Mouse (Mus musculus): ENCODE measurements around the gene Ptp4a2. TPM values are rescaled to one million over a fixed set of nuclear protein-coding genes. Genes with fewer than 3 reads are reported as not detected.

Gene Ptp4a2
- total RNA-seq, 2 experiments from 2014 or later = 119 to 127 TPM

- DNase-seq (ENCODE audit: low spot score in 2 of 2) = no peak
- intact Hi-C loops (cut with DNase I) = no loop called here
Observed at GRCm38 (mm10) chr4:129795151-129795860, 15.7 kb upstream of the Ptp4a2 start.

DNA sequence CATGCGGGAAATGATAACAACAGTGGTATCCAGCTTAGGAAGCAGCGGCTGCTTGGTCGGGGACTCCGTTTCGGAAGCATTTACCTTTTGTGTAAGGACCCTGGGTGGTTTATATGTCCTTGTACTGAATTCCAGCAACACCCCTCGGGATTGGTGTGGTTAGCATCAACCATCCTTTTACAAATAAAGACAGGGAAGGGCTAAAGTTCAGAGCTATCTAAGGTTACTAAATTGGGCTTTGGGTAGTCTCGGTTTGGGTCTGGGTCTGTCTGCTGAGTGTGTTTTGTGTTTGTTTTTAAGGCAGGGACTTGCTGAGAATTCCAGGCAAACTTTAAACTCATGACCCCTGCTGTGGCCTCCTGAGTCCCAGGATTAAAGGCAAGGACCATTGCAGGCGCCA lies 15.2 kb upstream of the Ptp4a2 start:
- intact Hi-C loops (cut with DNase I) = no loop called here
- no peak for DNase-seq (ENCODE audit: low spot score in 2 of 2)

DNA sequence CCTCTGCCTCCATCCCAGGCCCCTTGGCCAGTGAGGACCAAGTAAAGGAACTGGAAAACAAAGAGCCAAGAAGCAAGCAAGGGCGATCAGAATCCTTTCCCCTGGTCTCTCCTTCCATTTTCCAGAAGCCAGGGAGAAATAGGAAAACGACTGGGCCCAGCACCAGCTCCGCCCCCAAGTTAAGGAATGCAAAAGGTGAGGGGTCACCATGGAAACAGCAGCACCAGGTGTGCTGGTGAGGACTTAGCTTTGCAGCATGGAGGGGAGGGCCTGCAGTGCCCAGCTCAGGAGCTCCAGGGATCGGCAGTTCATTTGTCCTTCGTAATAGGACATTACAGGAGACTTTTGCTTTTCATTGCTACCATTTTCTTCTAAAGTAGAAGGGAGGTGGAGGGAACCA lies 13.0 kb upstream of the Ptp4a2 start:
- no peak for DNase-seq (ENCODE audit: low spot score in 2 of 2)
- intact Hi-C loops (cut with DNase I) = no loop called here

- DNase-seq (ENCODE audit: low spot score in 2 of 2) = no peak
- intact Hi-C loops (cut with DNase I) = no loop called here
Observed at GRCm38 (mm10) chr4:129803368-129803767, 7.7 kb upstream of the Ptp4a2 start.

- no peak for DNase-seq (ENCODE audit: low spot score in 2 of 2)
- intact Hi-C loops (cut with DNase I) = no loop called here
Observed at GRCm38 (mm10) chr4:129805059-129805458, 6.0 kb upstream of the Ptp4a2 start.

DNA sequence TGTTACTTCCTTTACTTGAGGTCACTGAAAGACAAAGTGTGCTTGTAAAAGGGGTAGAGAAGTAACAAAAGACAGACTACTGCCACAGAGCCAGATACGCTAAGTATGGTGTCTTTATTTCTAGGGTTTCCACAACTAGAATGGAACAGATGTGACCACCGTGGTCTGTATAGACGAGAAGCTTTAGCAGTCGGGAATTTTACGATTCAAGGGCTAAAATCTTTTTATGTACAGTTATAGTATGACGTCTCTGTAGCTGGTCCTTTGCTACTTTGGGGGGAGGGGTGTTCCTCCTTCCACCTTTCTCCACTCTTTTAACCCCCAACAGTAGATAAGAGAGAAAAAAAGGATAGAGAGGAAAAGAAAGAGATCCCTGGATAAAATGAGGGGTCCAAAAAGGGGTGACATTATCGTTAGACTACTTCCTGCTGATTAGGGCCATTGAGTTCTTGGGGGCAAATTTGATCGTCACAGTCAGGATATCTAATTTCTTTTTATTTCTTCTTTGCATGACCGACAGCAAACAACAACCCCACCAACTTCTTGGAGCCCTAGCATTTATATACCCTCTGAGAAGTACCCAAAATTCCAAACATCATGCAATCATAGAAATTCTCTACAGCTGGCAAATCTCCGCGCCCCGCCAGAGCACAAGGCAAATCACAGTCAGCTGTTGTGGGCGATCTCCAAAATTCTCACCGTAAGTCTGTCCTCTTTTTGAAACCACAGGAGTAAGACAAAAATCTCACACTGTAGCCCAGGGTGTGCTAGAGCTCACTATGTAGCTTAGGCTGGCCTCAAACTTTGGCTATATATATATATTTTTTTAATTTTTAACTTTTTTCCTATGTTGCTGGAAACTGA lies 818 bp downstream of the Ptp4a2 start:
- intact Hi-C loops (cut with DNase I) = no loop called here
- DNase-seq (ENCODE audit: low spot score in 2 of 2) = no peak

GRCm38 (mm10) chr4:129817591-129817990 lies 6.6 kb downstream of the Ptp4a2 start:
- intact Hi-C loops (cut with DNase I) = no loop called here
- peak in 1 of 2 experiments; percentile 10 for DNase-seq (ENCODE audit: low spot score in 2 of 2)

DNA sequence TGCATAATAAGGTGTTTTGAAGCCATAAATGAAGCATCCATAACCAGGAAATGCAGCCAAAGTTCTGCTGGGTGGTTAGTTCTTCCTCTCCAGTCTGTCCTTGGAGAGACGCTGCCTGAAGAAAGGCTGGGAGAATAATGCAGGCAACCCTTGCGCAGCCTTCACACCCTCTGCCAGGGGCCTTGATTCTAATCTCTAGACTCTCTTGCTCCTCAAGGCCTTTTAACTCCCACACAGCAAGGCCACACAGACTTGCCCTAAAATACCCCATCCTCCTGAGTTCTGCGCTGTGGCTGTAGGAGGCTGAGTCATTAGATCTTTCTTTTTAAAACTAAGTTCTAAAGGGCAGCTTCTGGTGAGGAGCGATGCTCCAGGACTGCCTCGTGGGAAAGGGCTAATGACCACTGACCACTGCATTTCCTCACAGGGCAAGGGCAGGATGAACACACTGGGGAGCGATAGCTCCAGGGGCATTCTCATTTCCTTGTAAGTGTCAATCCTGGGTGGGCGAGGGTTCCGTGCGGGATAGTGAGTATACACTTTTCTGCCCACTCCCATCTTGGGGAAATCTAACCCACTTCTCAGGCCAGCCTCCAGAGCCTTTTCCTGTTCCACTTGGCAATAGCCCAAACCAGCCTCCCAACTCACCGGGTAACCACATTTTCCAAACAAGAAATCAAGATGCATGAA lies 7.6 kb downstream of the Ptp4a2 start:
- intact Hi-C loops (cut with DNase I) = no loop called here
- peak in 1 of 2 experiments; percentile 10 for DNase-seq (ENCODE audit: low spot score in 2 of 2)

GRCm38 (mm10) chr4:129819712-129820336 lies 8.8 kb downstream of the Ptp4a2 start:
- intact Hi-C loops (cut with DNase I) = loop anchor here (5.0 kb wide), 2 partner anchors 57 to 123 kb away; partner anchors contain the start of gene Tmem39b
- peak; percentile 89 to 92 for DNase-seq (ENCODE audit: low spot score in 2 of 2)

DNA sequence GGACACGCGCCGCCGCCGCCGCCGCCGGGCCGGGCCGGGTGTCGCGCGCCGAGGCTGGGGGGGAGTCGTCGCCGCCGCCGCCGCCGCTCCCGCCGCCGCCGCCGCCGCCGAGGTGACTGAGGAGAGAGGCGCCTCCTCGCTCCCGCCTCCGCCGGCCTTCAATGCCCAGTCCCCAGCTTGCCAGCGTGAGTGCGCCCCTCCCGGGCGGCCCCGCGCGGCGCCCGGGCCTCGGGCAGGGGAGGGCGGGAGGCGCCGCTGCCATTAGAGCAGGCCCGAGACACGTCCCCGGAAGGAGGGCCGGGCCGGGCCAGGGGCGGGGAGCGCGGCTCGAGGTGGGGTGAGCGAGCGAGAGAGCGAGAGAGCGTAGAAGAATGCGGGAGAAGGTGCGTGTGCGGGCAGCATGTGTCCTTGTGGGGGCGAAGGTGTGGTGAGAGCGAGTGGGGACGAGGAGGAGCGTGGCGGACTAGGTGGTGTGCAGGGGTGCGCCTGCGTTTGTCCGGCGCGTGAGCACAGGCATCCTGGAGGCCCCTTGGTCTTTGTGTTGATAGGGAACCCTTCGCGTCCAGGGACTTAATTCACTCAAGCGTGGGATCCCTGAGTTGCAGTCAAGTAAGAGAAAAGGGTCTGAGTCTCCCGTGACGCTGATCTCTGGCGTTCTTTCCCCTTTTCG lies 9.5 kb downstream of the Ptp4a2 start:
- intact Hi-C loops (cut with DNase I) = loop anchor here (5.0 kb wide), 2 partner anchors 57 to 123 kb away; partner anchors contain the start of gene Tmem39b

DNA sequence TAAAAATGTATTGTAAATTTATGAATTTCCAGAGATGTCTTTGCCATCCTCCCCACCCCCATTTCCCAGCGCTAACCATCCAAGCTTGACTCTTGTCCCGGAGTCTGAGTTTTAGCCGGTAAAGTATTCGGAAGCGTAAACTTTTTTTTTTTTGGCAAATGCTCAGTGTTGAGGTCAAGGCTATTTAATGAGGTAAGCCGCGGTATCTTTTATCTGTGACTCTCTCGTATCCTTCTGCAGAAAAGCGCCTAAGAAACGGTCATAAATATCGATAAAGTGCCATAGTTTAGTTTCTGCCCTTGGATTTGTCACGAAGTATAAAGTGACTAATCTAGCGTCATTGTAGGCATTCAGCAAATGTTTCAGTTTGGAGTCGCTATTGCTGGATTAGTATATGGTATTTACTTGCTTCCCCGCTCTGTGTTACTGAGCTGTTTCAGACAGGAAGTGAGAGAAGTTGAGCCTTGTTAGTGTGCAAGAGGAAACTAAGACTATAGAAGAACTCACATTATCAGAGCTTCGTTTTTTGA lies 10.1 kb downstream of the Ptp4a2 start:
- intact Hi-C loops (cut with DNase I) = loop anchor here (5.0 kb wide), 2 partner anchors 56 to 124 kb away; partner anchors contain the start of gene Tmem39b
- DNase-seq (ENCODE audit: low spot score in 2 of 2) = no peak

More for the DNA sequence above, 9.5 kb downstream of the Ptp4a2 start:
- peak; percentile 55 to 73 for DNase-seq (ENCODE audit: low spot score in 2 of 2)

DNA sequence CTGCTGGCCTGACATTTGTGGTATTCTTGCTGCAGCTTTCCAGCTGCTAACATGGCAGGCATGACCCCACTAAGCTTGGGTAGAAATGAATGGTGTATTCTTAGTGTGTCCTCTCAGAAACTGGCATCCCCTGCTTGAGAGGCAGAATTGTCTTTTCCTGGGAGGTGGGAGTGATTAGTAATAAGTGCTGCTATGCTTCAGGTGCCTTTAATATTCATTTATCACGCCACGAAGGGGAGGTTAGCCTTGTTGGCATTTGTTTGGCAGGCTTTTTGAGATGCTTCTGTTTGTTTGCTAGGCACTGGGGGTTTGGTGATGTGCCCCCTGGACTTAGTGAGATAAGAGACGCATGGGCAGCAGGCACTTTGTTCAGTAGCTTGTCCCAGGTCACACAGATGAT lies 11.3 kb downstream of the Ptp4a2 start:
- intact Hi-C loops (cut with DNase I) = loop anchor here (5.0 kb wide), 2 partner anchors 55 to 125 kb away; partner anchors contain the start of gene Tmem39b
- no peak for DNase-seq (ENCODE audit: low spot score in 2 of 2)

GRCm38 (mm10) chr4:129823216-129823810 lies 12.3 kb downstream of the Ptp4a2 start:
- no peak for DNase-seq (ENCODE audit: low spot score in 2 of 2)
- intact Hi-C loops (cut with DNase I) = loop anchor here (5.0 kb wide), 2 partner anchors 54 to 126 kb away; partner anchors contain the start of gene Tmem39b

- no peak for DNase-seq (ENCODE audit: low spot score in 2 of 2)
- intact Hi-C loops (cut with DNase I) = no loop called here
Observed at GRCm38 (mm10) chr4:129827611-129828010, 16.6 kb downstream of the Ptp4a2 start.

DNA sequence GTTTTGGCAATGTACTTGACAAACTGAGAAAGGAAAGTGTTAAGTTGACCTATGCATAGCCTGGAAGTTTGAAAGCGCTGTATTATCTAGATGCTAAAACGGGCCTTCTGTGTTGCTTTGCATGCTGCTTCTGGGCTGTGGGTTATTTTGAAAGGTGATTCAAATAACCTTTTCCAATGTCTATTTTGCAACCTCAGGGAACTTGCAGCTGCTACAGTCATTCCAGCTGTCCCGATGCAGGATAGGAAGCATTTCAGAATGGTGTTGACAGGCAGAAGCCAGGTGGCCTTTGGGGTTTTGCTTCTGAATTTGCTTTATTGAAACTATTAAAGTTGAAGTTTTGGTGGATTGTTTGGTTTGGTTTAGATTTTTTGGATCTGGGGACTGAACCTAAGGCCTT lies 17.1 kb downstream of the Ptp4a2 start:
- no peak for DNase-seq (ENCODE audit: low spot score in 2 of 2)
- intact Hi-C loops (cut with DNase I) = no loop called here

DNA sequence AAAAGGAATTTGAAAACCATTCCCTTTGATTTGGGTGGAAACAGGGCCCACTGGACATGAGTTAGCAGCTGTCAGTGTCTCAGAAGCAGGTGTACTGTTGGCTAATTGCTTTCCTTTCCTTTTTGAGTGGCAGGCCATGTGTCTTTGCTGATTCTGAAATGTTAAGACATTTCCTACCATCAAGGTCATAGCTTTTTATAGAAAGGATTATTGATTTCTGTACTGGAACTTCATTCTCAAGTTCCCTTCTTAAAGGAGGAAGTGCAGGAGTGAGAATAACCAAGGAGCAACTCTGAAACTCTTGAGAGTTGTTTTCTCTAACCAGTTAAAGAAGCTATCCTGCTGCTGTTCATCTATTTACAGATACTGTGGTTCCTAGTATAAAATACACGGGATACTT lies 18.8 kb downstream of the Ptp4a2 start:
- intact Hi-C loops (cut with DNase I) = no loop called here
- no peak for DNase-seq (ENCODE audit: low spot score in 2 of 2)

DNA sequence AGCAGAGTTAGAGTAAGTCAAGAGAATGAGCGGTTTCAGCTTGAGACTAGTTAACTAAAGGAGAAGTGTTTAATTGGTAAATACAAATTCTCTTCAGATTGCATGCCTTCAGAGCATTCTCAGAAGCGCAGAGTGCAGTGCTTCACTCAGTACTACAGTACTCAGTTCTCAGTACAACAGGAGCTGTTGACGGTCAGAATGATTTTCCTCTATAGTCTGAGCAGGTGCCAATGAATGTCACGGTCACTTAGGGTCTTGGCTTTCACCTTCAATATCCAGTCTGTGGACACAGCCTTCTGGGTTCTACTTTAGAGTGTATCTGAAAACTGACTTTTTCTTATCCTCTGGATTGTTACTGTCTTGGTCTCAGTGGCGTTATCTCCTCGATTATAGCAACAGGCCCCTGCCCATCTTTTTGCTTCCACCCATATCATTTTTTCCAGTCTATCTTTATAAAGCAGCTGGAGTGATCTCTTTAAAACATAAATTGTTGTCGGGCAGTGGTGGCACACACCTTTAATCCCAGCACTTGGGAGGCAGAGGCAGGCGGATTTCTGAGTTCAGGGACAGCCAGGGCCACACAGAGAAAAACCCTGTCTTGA lies 19.4 kb downstream of the Ptp4a2 start:
- DNase-seq (ENCODE audit: low spot score in 2 of 2) = no peak
- intact Hi-C loops (cut with DNase I) = no loop called here

DNA sequence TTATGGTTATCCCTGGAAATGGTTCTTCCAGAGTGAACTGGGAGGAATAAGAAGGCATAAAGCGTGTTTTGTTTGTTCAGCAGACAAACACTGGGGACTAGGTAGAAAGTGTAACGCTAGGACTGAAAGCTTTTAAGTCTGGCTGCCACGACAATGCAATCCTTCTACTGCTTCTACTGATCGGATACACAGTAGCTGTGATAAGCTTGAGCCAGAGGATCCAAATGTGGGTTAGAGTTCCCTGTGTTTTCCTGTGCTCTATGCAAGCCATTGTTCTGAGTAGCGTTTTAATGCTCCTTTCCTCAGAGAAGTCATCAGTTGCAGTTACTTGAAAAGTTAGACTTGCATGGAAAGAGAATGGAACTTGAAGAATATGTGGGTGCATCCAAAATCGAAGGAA lies 23.6 kb downstream of the Ptp4a2 start:
- no peak for DNase-seq (ENCODE audit: low spot score in 2 of 2)
- intact Hi-C loops (cut with DNase I) = no loop called here

All from left cerebral cortex, postnatal 36 days (tissue).